Mouse (Mus musculus): Measurements from ENCODE around the gene Magi1. TPM values are rescaled to one million over a fixed set of nuclear protein-coding genes. Genes with fewer than 3 reads are reported as not detected.

Magi1 gene
- polyA plus RNA-seq, 1 experiment from 2014 or later = 8.3 TPM

DNA sequence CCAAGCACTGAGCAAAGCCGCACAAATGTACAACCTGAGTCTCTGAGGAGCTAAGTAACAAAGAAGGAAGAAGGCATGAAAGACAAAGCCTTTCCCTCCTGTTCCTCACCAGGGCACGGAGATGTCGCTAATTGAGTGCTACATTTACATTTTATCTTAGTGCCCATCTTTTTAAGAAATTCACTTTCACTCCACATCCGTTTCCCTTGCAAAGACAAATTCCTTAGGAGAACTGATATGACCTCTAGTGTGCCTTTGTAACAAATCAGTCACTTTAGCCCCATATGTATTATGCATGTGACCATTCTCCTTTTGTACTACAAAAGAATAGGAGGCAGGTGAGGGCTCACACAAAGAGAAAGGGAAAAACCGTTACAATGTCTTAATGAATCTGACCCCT is 360.4 kb downstream of the Magi1 start:
- Histone ChIP-seq H3K4me1 (peaks cover 2% of the 10 kb centered on the region), H3K9ac (no peak overlapping the region), H3K4me2 (no peak overlapping the region), H3K9me3 (no peaks in the 10 kb centered on the region), H3K27ac (no peak overlapping the region), H3K36me3 (no peaks in the 10 kb centered on the region), H3K27me3 (no peaks in the 10 kb centered on the region), H3K4me3 (no peak overlapping the region)
- ATAC-seq (ENCODE audit: insufficient number of reproducible peaks, low FRiP score, low TSS enrichment, low read depth) = no peak
- WGBS = 80% methylated on average over 5 of the region's 5 CpGs

DNA sequence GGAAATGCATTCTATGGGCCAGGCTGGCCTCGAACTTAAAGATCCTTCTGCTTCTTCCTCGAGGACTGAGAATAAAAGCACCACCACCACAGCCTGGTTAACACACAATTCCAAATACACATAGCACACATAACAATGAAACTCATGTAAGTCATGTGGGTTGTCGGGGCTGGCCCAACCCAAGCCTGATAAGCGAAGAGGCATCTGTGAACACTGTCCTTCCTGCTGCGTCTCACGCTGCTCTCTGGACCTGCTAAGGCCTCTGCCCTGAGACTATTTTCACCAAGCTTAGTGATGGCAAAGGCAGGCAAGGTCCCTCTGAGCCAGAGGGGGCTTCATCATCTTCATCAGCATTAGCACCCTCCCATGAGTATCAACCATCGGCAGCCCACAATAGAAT is 360.8 kb downstream of the Magi1 start:
- Histone ChIP-seq H3K27me3 (no peaks in the 10 kb centered on the region), H3K36me3 (no peaks in the 10 kb centered on the region), H3K4me2 (no peak overlapping the region), H3K27ac (no peak overlapping the region), H3K4me1 (peaks cover 2% of the 10 kb centered on the region), H3K4me3 (no peak overlapping the region), H3K9ac (no peak overlapping the region), H3K9me3 (no peaks in the 10 kb centered on the region)
- no peak for ATAC-seq (ENCODE audit: insufficient number of reproducible peaks, low FRiP score, low TSS enrichment, low read depth)
- 86% methylated on average over 7 of the region's 7 CpGs for WGBS

DNA sequence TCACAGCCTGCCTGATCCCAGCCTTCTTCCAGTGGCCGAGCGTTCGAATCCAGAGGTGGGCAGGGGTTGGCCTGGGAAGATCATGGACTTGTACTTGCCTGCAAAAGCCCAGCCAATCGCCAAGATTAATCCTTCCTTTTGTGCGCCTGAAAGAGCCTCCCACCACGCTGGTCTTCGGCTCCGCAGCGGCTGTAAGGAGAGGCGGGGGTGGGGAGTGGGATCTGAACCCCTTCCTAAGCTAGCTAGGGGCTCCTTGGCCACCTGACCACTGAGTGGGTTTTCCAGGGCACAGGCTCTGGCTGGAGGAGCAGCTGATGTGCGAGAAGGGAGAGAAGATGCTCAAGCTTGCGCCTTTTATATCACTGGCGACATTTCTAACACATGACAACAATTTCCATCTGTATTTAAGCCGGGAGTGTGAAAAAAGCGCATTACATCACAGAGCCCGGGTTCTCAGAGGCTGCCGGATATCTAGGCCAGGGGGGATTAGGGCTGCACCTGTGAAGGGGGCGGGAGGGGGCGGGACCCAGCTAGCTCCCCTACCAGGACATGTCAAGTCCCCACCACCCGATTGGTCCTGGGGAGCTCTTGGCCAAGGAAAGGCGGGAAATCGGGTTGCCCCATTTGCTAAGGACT is 370.4 kb downstream of the Magi1 start:
- H3K4me3 ChIP-seq = peak overlapping the region; percentile 37
- peak overlapping the region; percentile 45 for H3K9ac ChIP-seq
- H3K36me3 ChIP-seq = no peaks in the 10 kb centered on the region
- ATAC-seq (ENCODE audit: insufficient number of reproducible peaks, low FRiP score, low TSS enrichment, low read depth) = no peak
- peak overlapping the region; percentile 67 for H3K4me2 ChIP-seq
- H3K9me3 ChIP-seq = no peaks in the 10 kb centered on the region
- WGBS = 5% methylated on average over 22 of the region's 22 CpGs
- no peaks in the 10 kb centered on the region for H3K27me3 ChIP-seq
- peak overlapping the region; percentile 79 for H3K27ac ChIP-seq
- peaks cover 17% of the 10 kb centered on the region for H3K4me1 ChIP-seq

DNA sequence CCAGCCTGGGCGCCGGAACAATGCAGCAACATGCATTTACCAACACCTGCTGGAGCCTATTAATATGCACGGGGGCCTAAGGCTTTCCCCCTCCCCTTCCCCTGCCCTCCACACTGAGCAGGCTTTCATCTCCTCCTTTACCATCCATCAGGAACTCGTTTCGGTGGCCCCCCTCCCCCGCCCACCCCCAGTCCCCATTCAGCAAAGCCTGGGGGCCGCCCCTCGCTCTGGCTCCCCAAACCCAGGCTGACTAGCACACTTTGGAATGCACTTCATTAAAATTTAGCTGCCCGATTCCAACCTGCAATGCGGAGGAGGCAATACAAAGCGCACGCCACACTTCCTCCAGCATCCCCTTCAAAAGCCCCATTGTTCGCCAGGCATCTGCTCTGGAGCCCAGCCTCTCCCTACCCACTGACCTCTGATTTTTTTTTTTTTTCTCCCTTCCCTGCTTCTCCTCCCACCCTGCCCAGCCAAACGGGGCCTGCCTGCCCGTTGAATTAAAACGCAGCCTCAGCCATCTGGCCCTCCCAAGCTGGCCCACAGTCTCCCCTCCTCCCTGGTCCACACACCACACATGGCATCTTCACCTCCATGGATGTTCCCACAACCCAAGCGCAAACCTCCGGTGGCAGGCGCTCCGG is 371.0 kb downstream of the Magi1 start:
- no peaks in the 10 kb centered on the region for H3K27me3 ChIP-seq
- no peaks in the 10 kb centered on the region for H3K36me3 ChIP-seq
- no peaks in the 10 kb centered on the region for H3K9me3 ChIP-seq
- peaks cover 17% of the 10 kb centered on the region for H3K4me1 ChIP-seq
- 1% methylated on average over 20 of the region's 20 CpGs for WGBS
- H3K4me2 ChIP-seq = peak overlapping the region; percentile 67
- H3K27ac ChIP-seq = peak overlapping the region; percentile 79
- peak overlapping the region; percentile 37 for H3K4me3 ChIP-seq
- ATAC-seq (ENCODE audit: insufficient number of reproducible peaks, low FRiP score, low TSS enrichment, low read depth) = peak; percentile 72
- peak overlapping the region; percentile 45 for H3K9ac ChIP-seq

DNA sequence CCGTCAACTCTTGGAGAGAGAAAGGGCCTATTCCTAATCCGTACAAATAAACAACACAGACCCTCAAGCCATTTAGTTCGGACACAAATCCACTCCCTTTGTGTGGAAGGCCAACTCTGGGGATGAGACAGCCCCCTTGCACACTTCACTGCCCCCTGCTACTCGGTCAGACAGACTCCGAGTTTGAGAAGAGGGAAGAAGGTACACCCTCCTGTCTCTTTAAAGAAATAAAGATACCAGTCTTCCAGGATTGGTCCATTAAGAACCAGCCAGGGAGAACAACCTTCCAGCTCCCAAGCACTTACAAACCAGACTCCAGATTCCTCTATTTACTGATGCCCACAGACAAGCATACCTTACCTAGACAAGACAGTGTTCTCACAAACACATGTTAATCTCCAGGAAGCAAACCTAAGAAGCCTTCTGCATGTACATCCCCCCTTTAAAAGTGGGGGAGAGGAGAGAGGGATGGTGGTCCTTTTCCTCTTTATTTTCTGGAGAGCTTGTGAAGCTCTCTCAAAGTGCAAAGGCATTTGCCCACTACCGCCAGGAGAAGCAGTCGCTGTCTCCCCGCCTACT is 371.6 kb downstream of the Magi1 start:
- Histone ChIP-seq H3K9ac (no peak overlapping the region), H3K4me2 (peak overlapping the region; percentile 67), H3K27ac (peak overlapping the region; percentile 79), H3K36me3 (no peaks in the 10 kb centered on the region), H3K4me3 (peak overlapping the region; percentile 37), H3K9me3 (no peaks in the 10 kb centered on the region), H3K27me3 (no peaks in the 10 kb centered on the region), H3K4me1 (peaks cover 17% of the 10 kb centered on the region)
- no peak for ATAC-seq (ENCODE audit: insufficient number of reproducible peaks, low FRiP score, low TSS enrichment, low read depth)
- whole genome bisulfite sequencing = 17% methylated on average over 8 of the region's 8 CpGs

DNA sequence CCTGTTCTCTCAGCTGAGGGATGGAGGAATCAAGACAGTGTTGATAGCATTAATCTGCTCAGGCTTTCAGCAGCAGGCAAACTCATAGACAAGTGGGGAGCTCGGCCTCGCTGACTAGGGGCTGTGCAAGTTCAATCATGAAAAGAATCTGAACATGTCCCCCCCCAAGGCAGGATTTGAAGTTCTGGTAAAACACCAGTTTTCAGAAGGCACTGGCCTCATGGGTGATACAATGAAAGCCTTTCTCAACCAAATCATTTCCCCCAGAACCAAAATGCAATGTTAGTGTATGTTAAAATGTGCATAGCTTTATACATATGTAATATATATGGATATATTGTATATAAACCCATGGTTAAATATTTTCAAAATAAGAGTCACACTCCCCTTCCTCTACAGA is 372.3 kb downstream of the Magi1 start:
- peak overlapping the region; percentile 79; the same call in 1 of the 2 replicates for H3K27ac ChIP-seq
- no peak overlapping the region for H3K4me3 ChIP-seq
- H3K9me3 ChIP-seq = no peaks in the 10 kb centered on the region
- H3K4me1 ChIP-seq = peaks cover 17% of the 10 kb centered on the region
- H3K4me2 ChIP-seq = no peak overlapping the region
- H3K36me3 ChIP-seq = no peaks in the 10 kb centered on the region
- no peaks in the 10 kb centered on the region for H3K27me3 ChIP-seq
- ATAC-seq (ENCODE audit: insufficient number of reproducible peaks, low FRiP score, low TSS enrichment, low read depth) = no peak
- 51% methylated on average over 2 of the region's 2 CpGs for WGBS
- H3K9ac ChIP-seq = no peak overlapping the region

DNA sequence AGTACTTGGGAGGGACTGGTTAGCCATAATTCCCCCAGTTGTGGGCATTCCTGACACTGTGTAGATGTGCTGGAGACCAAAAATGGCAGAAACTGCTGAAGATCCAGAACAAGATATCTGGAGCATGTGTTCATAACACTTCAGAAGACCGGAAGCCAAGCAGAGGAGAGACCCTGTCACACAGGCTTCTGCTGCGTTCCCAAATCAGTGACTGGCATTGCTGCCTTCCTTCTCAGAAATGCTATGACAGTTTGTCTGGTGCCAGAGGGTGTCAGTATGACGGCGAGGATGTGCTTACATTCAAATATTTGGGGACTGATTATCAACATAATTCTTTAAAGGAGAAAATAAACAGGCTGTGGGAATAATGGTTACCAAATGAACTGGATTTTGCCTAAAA is 373.7 kb downstream of the Magi1 start:
- no peak overlapping the region for H3K4me2 ChIP-seq
- no peaks in the 10 kb centered on the region for H3K27me3 ChIP-seq
- H3K4me1 ChIP-seq = peaks cover 17% of the 10 kb centered on the region
- WGBS = 84% methylated on average over 4 of the region's 4 CpGs
- H3K4me3 ChIP-seq = no peak overlapping the region
- H3K9me3 ChIP-seq = no peaks in the 10 kb centered on the region
- no peak overlapping the region for H3K9ac ChIP-seq
- no peak overlapping the region for H3K27ac ChIP-seq
- ATAC-seq (ENCODE audit: insufficient number of reproducible peaks, low FRiP score, low TSS enrichment, low read depth) = no peak
- H3K36me3 ChIP-seq = no peaks in the 10 kb centered on the region

DNA sequence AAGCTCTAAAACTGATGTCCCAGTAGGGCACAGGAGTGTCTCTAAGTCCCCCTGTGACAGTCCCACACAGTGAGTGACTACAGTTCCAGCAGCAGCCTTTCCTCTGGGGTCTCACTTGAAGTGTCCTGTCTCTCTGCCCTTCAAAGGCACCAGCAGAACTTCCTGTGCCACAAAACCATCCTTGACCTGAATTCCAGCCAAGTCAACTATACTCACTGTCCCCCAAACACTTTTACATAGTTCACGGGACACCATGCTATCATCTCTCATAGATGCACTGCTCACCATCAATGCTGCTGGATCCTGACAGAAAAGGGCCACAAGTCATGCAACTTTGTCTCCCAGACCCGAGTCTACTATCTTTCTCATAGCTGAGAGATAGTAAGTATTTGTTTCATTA is 378.7 kb downstream of the Magi1 start:
- no peaks in the 10 kb centered on the region for H3K36me3 ChIP-seq
- 75% methylated on average over 2 of the region's 2 CpGs for WGBS
- H3K4me1 ChIP-seq = no peaks in the 10 kb centered on the region
- H3K27me3 ChIP-seq = no peaks in the 10 kb centered on the region
- ATAC-seq (ENCODE audit: insufficient number of reproducible peaks, low FRiP score, low TSS enrichment, low read depth) = no peak
- H3K9ac ChIP-seq = no peak overlapping the region
- H3K27ac ChIP-seq = no peak overlapping the region
- no peak overlapping the region for H3K4me3 ChIP-seq
- no peaks in the 10 kb centered on the region for H3K9me3 ChIP-seq
- no peak overlapping the region for H3K4me2 ChIP-seq

DNA sequence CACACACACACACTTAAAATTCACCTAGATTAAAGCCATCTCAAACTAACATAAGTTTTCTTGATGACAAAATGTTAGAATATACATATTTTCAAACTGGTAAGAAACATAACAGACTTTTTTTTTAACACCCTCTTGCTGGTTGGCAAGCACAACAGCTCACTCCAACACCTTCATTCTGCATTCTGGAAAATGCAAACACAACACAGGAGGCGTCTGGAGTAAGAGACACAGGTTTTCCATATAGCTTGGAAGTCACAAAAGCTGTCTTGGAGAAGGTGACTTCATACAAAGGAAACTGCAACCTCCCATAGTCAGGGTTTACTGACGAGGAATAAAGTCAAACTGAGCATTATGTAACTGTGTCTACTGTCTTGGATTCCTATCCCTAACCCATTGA is 381.5 kb downstream of the Magi1 start:
- Histone ChIP-seq H3K4me3 (no peak overlapping the region), H3K27me3 (no peaks in the 10 kb centered on the region), H3K4me1 (peaks cover 6% of the 10 kb centered on the region), H3K4me2 (no peak overlapping the region), H3K9me3 (no peaks in the 10 kb centered on the region), H3K9ac (no peak overlapping the region), H3K27ac (no peak overlapping the region), H3K36me3 (no peaks in the 10 kb centered on the region)
- 79% methylated on average over 2 of the region's 2 CpGs for WGBS
- ATAC-seq (ENCODE audit: insufficient number of reproducible peaks, low FRiP score, low TSS enrichment, low read depth) = no peak

DNA sequence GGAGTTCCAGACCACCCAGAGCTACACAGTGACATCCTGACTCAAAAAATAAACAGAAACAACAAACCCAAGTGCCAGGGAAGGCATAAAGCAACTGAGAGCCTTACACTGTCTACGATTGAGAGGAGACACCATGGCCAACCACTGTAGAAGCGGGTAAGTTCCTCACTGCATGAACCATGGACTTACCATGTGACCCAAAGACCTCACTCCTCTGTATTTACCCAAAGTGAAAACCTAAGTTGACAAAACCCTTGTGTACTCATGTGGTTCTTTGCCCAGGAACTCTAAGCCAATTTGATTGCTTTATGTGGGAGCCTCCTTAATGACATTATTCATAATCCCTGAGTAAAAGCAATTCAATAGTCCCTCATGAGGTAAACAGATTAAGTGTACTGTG is 382.3 kb downstream of the Magi1 start:
- Histone ChIP-seq H3K4me2 (no peak overlapping the region), H3K27ac (no peak overlapping the region), H3K9ac (no peak overlapping the region), H3K36me3 (no peaks in the 10 kb centered on the region), H3K4me1 (peaks cover 6% of the 10 kb centered on the region), H3K9me3 (no peaks in the 10 kb centered on the region), H3K4me3 (no peak overlapping the region), H3K27me3 (no peaks in the 10 kb centered on the region)
- ATAC-seq (ENCODE audit: insufficient number of reproducible peaks, low FRiP score, low TSS enrichment, low read depth) = no peak
- WGBS = 93% methylated on average over 2 of the region's 2 CpGs

DNA sequence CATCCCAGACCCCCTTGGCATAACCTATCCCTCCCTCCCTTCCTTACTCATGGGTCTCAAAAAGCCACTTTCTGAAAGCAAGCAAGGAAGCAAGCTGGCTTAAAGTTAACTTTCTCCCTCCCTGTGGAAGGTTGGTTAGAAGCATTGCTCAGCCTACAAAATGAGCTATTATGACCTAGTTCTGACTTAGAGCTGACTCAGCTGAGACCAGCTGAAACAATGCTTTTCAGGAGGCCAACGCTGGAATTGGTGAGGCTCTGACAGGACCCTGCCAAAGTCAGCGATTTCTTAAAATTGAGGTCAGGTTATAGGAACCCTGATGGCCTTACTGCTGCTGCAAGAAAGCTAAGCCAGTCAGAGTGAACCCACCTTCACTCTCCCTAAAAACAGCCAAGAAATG is 386.2 kb downstream of the Magi1 start:
- no peak overlapping the region for H3K4me2 ChIP-seq
- 65% methylated on average over 2 of the region's 2 CpGs for WGBS
- no peak for ATAC-seq (ENCODE audit: insufficient number of reproducible peaks, low FRiP score, low TSS enrichment, low read depth)
- H3K9me3 ChIP-seq = no peaks in the 10 kb centered on the region
- H3K4me3 ChIP-seq = no peak overlapping the region
- no peaks in the 10 kb centered on the region for H3K36me3 ChIP-seq
- no peaks in the 10 kb centered on the region for H3K27me3 ChIP-seq
- no peak overlapping the region for H3K27ac ChIP-seq
- H3K4me1 ChIP-seq = peaks cover 9% of the 10 kb centered on the region
- no peak overlapping the region for H3K9ac ChIP-seq

DNA sequence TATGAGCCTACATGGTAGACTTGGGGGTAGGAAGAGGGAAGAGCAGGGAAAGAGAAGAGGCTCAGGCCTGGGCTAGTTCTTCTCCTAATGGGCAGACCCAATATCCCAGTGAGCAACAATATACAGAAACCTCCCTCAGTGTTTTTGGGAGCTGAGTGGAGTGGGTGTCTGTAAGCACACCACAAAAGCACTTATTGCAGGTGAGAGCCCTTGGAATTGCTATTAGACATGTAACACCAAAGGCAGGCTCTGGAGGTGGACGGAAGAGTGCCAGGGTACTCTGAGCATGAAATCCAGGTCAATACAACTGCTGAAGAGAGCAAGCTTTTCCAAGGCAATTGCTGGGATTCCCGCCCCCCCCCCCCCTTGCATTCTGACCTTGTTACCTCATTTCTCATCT is 388.0 kb downstream of the Magi1 start:
- Histone ChIP-seq H3K36me3 (no peaks in the 10 kb centered on the region), H3K4me3 (no peak overlapping the region)
- WGBS = 73% methylated on average over 2 of the region's 2 CpGs

More for the DNA sequence above, 388.0 kb downstream of the Magi1 start:
- Histone ChIP-seq H3K9me3 (no peaks in the 10 kb centered on the region), H3K4me2 (no peak overlapping the region), H3K27me3 (no peaks in the 10 kb centered on the region), H3K27ac (no peak overlapping the region), H3K4me1 (peaks cover 9% of the 10 kb centered on the region), H3K9ac (no peak overlapping the region)
- no peak for ATAC-seq (ENCODE audit: insufficient number of reproducible peaks, low FRiP score, low TSS enrichment, low read depth)

Measured in limb, embryonic 15.5 days (tissue).